Mouse (Mus musculus) liver, embryonic 14.5 days (tissue): Measurements from ENCODE around the gene Mroh8. TPM values are rescaled to one million over a fixed set of nuclear protein-coding genes. Genes with fewer than 3 reads are reported as not detected.

Experiments used
- ATAC-seq: fragments of 200-750 bp; cut with Nextera tagmentation; 2 replicates; pipeline ENCODE4 v1.8.0; 2017; ENCODE audit warnings: moderate number of reproducible peaks, mild to moderate bottlenecking, moderate library complexity; ENCODE audit not compliant: insufficient read depth
- DNase-seq, 3 experiments: peaks; one replicate each; pipeline ENCODE4 v3.0.0-alpha.2; 2012 to 2013; ENCODE audit warnings: low read depth in 3 of 3, low spot score in 3 of 3
- H3K27ac ChIP-seq: fragments of 300-500 bp; sonication (generic); 2 replicates; pipeline ENCODE4 v1.5.1; 2014; ENCODE audit warnings: moderate library complexity, mild to moderate bottlenecking, control low read depth, inconsistent platforms
- H3K27me3 ChIP-seq: fragments of 300-500 bp; sonication (generic); 2 replicates; pipeline ENCODE4 v1.6.1; 2014; ENCODE audit warnings: mild to moderate bottlenecking, low read length, moderate library complexity; ENCODE audit not compliant: control insufficient read depth, insufficient read depth
- H3K36me3 ChIP-seq: fragments of 300-500 bp; sonication (generic); replicated peaks from 2 replicates; pipeline ENCODE4 v1.6.1; 2014; ENCODE audit warnings: low read depth; ENCODE audit not compliant: control insufficient read depth, insufficient read depth
- H3K4me1 ChIP-seq, 2 experiments: fragments of 200-500 bp in 1 of 2; fragments of 300-500 bp in 1 of 2; sonication (generic) in 1 of 2; replicated peaks; 2 replicates each; pipeline ENCODE4 v1.6.1; 2012 to 2014; ENCODE audit warnings: antibody characterized with exemption in 1 of 2, inconsistent platforms in 1 of 2, low read length in 1 of 2; ENCODE audit not compliant: control insufficient read depth in 2 of 2, insufficient read depth in 2 of 2
- H3K4me2 ChIP-seq: fragments of 300-500 bp; sonication (generic); 2 replicates; pipeline ENCODE4 v1.6.1; 2014; ENCODE audit warnings: low read depth, mild to moderate bottlenecking, control low read depth, moderate library complexity
- H3K4me3 ChIP-seq, 2 experiments: fragments of 200-500 bp in 1 of 2; fragments of 300-500 bp in 1 of 2; sonication (generic) in 1 of 2; 2 replicates each; pipeline ENCODE4 v1.5.1; 2012 to 2014; ENCODE audit warnings: low read depth in 2 of 2, low read length in 2 of 2, mild to moderate bottlenecking in 2 of 2, control low read depth in 1 of 2, inconsistent platforms in 1 of 2, moderate library complexity in 1 of 2; ENCODE audit not compliant: insufficient read depth in 1 of 2
- H3K9ac ChIP-seq: fragments of 300-500 bp; sonication (generic); replicated peaks from 2 replicates; pipeline ENCODE4 v1.6.1; 2014; ENCODE audit warnings: mild to moderate bottlenecking, control low read depth, moderate library complexity
- H3K9me3 ChIP-seq: fragments of 300-500 bp; sonication (generic); 2 replicates; pipeline ENCODE4 v1.6.1; 2016; ENCODE audit warnings: low read length, mixed read lengths; ENCODE audit not compliant: control insufficient read depth
- CTCF ChIP-seq: IDR thresholded peaks from 2 replicates; pipeline ENCODE4 v1.5.1; 2016; ENCODE audit warnings: antibody characterized with exemption, low read depth, control low read depth
- EP300 ChIP-seq: IDR thresholded peaks from 2 replicates; pipeline ENCODE4 v1.6.1; 2016; ENCODE audit warnings: antibody characterized with exemption, low read depth
- WGBS: fragments of 180-500 bp; shearing (Covaris S2); extraction: QIAGEN DNeasy Blood & Tissue Kit; methylation state at CpG from one replicate; pipeline ENCODE4 v1.1.7; 2014; ENCODE audit not compliant: insufficient replicate concordance; 5-methylcytosine and 5-hydroxymethylcytosine counted together
- polyA plus RNA-seq, 2 experiments: library from polyadenylated mRNA; depleted of rRNA in 1 of 2; stranded (reverse) in 1 of 2; unstranded in 1 of 2; fragments of >200 nt; fragmentation: Nextera tagmentation in 1 of 2; extraction: Ambion mirVana in 1 of 2; gene quantifications; 2 replicates each; pipeline versions ENCODE4 v1.2.1 to v1.2.3; 2012 to 2014

Gene Mroh8
- polyA plus RNA-seq, 2 experiments, result 0.05 to 0.11 TPM

GRCm38 (mm10) chr2:157292093-157292492 lies 12.7 kb upstream of the Mroh8 start:
- no peak overlapping the region for H3K27ac ChIP-seq
- H3K27me3 ChIP-seq, result no peaks in the 10 kb centered on the region
- 20% methylated on average over 2 of the region's 2 CpGs for WGBS
- H3K36me3 ChIP-seq, result peaks cover 77% of the 10 kb centered on the region
- ATAC-seq (no peak), DNase-seq (peak in 1 of 3 experiments; percentile 28)
- H3K9ac ChIP-seq, result no peak overlapping the region
- TF ChIP-seq CTCF, result peak; percentile 86
- TF ChIP-seq EP300, result no peak
- no peak overlapping the region for H3K4me2 ChIP-seq
- peaks cover 3 to 8% of the 10 kb centered on the region in 2 experiments; a peak in 3 of 4 replicates for H3K4me1 ChIP-seq
- no peak overlapping the region for H3K4me3 ChIP-seq
- no peaks in the 10 kb centered on the region for H3K9me3 ChIP-seq

DNA sequence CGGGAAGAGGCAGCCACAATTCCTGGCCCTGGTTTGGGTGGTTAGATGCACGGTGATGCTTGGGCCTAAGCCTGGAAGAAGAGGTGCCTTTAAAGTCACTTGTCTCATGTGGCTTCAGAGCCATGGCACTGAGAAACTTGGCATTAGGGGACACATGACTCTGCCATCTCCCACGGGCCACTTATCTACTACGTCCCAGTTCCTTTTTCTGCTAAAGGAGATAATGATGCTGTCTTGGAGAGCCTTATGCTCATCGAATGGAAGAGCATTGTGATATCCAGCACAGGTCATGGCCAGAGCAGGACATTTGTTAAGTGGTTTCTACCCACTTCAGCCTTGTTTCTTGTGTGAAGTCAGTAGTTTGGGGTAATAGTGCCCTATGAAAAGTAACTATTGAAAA lies 9.6 kb upstream of the Mroh8 start:
- Histone ChIP-seq H3K9me3 (no peaks in the 10 kb centered on the region), H3K27ac (no peak overlapping the region), H3K4me2 (0 out of 2 replicates have a peak overlapping the region, but pooled peaks have one; percentile 6)

GRCm38 (mm10) chr2:157287542-157287941 lies 8.2 kb upstream of the Mroh8 start:
- H3K4me1 ChIP-seq, result peaks cover 3 to 8% of the 10 kb centered on the region in 2 experiments; a peak in 3 of 4 replicates
- WGBS, result 17% methylated on average over 3 of the region's 3 CpGs
- peaks cover 62% of the 10 kb centered on the region for H3K36me3 ChIP-seq
- TF ChIP-seq CTCF, result peak; percentile 68
- no peak for TF ChIP-seq EP300
- H3K9me3 ChIP-seq, result no peaks in the 10 kb centered on the region
- H3K4me3 ChIP-seq, result no peak overlapping the region
- no peak overlapping the region for H3K9ac ChIP-seq
- H3K27me3 ChIP-seq, result no peaks in the 10 kb centered on the region
- no peak for ATAC-seq
- H3K4me2 ChIP-seq, result no peak overlapping the region
- H3K27ac ChIP-seq, result no peak overlapping the region
- DNase-seq, result peak; percentile 23 to 30 (median 28)

More for the DNA sequence above, 9.6 kb upstream of the Mroh8 start:
- TF ChIP-seq CTCF (no peak), EP300 (peak; percentile 47; the same call in 1 of the 2 replicates)
- Histone ChIP-seq H3K4me1 (peaks cover 3 to 8% of the 10 kb centered on the region in 2 experiments; a peak in 3 of 4 replicates), H3K27me3 (no peaks in the 10 kb centered on the region), H3K9ac (no peak overlapping the region), H3K4me3 (no peak overlapping the region), H3K36me3 (peaks cover 67% of the 10 kb centered on the region)
- WGBS, result 31% methylated on average over 5 of the region's 5 CpGs
- ATAC-seq (peak; percentile 71), DNase-seq (peak in 2 of 3 experiments; percentile 19 to 22)

DNA sequence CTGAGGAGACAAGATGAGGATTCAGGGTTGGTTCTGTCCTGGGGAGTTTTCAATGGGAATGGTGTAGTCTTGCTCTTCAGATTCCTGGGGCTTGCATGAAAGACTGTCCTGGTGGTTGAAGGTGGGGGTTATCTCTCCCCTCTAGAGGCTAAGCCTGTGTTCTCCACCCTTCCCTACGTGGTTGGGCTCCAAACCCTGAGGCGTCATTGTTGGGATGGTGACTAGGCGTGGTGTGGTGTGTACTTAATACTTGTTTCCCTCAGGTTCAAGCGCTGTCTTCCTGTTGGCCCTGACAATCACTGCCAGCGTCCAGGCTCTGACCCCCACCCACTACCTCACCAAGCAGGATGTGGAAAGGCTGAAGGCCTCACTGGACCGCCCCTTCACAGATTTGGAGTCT lies 4.0 kb upstream of the Mroh8 start:
- peaks cover 32% of the 10 kb centered on the region for H3K36me3 ChIP-seq
- no peak for TF ChIP-seq CTCF
- no peak for TF ChIP-seq EP300

GRCm38 (mm10) chr2:157278717-157279415 lies 483 bp downstream of the Mroh8 start, which contains the start of gene Rpn2:
Gene Rpn2 (plus strand): TSS chr2:157279017.
- H3K9ac ChIP-seq, result peak within 1 kb of the TSS; percentile 90
- H3K27me3 ChIP-seq, result no peaks in the 10 kb centered on the region
- H3K9me3 ChIP-seq, result no peaks in the 10 kb centered on the region
- H3K4me3 ChIP-seq, result peak within 1 kb of the TSS; percentile 87 to 90
- DNase-seq, result peak; percentile 89
- WGBS, result under 1% methylated on average over 64 of the region's 64 CpGs
- peak within 1 kb of the TSS; percentile 63 for H3K27ac ChIP-seq
- peaks cover 12% of the 10 kb centered on the region for H3K36me3 ChIP-seq
- peaks cover 12 to 16% of the 10 kb centered on the region in 2 experiments; a peak in 3 of 4 replicates for H3K4me1 ChIP-seq
- no peak for TF ChIP-seq EP300
- peak; percentile 10; the same call in 1 of the 2 replicates for TF ChIP-seq CTCF
- peak within 1 kb of the TSS; percentile 84 for H3K4me2 ChIP-seq
- peak; percentile 99 for ATAC-seq

More for the DNA sequence above, 4.0 kb upstream of the Mroh8 start:
- Histone ChIP-seq H3K27ac (no peak overlapping the region), H3K4me3 (no peak overlapping the region), H3K4me2 (no peak overlapping the region), H3K9me3 (no peaks in the 10 kb centered on the region), H3K27me3 (no peaks in the 10 kb centered on the region), H3K9ac (no peak overlapping the region), H3K4me1 (peaks cover 11 to 13% of the 10 kb centered on the region in 2 experiments; a peak in 3 of 4 replicates)
- no peak for ATAC-seq
- no peak for DNase-seq
- 62% methylated on average over 6 of the region's 6 CpGs for WGBS
